Comparison of ENCODE assay signal across 9 mouse cellular contexts in the genomic region with DNA sequence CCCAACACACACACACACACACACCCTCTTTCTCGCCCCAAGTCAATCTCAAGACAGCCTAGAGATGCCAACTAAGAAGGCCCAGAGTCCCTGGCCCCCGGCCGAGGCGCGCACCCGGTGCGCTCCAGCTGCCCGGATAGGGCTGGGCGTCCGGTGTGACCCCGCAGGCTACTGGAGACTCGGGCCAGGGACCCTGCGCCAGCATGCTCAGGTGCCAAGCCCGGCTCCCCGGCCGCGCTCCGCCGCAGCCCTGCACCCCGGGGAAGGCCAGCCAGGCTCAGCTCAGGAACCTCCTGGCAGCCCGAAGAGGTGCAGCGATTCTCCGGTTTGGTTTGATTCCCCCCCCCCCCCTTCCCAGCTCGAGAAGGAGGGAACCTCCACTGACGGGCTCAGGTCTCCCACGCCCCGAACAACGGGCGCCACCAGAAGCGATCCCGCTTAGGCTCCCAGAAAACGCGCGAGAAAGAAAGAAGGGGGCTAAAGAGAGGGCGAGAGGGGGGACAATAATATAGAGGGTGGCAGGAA. TPM values are rescaled to one million over a fixed set of nuclear protein-coding genes. Genes with fewer than 3 reads are reported as not detected.
DNase-seq lines count a peak whose midpoint lies in the region; ATAC-seq and TF ChIP-seq lines count a peak whose summit lies in the region.
"Had no signal": no experiment of that assay in that cellular context is flagged by ENCODE, and none has a peak within 500 bp of the region (broad histone marks: within the 10 kb centered on the region; RNA-seq: fewer than 3 reads in every experiment).

No protein-coding gene starts in this region.

- intact Hi-C loops in left cerebral cortex, adult 2 months (cut with DNase I): no loop called here

- DNase-seq in left cerebral cortex, adult 2 months (ENCODE audit: extremely low spot score in 1 of 2, low spot score in 2 of 2): peak; percentile 23 to 47
- no peak for DNase-seq in left cerebral cortex, adult 11 months (ENCODE audit: low spot score)
- DNase-seq in embryonic facial prominence, embryonic 10.5 days (ENCODE audit: low spot score): peak; percentile 62
- peak; percentile 18 for DNase-seq in heart, postnatal 0 days (ENCODE audit: low spot score)
- DNase-seq in kidney, postnatal 14 days: peak; percentile 70
- DNase-seq in right cerebral cortex, postnatal 14 days: peak; percentile 8
- DNase-seq in MN1 (ENCODE audit: low spot score): no peak

- no peaks in the 10 kb centered on the region for H3K9me3 ChIP-seq in embryonic facial prominence, embryonic 10.5 days
- H3K9me3 ChIP-seq in heart, postnatal 0 days (replicated peaks; ENCODE audit: control insufficient read depth, low read length): no peaks in the 10 kb centered on the region
- H3K9me3 ChIP-seq in lung, embryonic 15.5 days: no peaks in the 10 kb centered on the region

- peak; percentile 54 for ATAC-seq in heart, postnatal 0 days (ENCODE audit: insufficient read depth, low read depth)
- peak; percentile 57; the same call in 1 of the 2 replicates for ATAC-seq in lung, embryonic 15.5 days (ENCODE audit: borderline replicate concordance, extremely low read depth, low FRiP score, low TSS enrichment)

- TF ChIP-seq EP300 in heart, postnatal 0 days (IDR thresholded peaks at IDR 0.05; ENCODE audit: low read depth): no peak

- peaks cover 36% of the 10 kb centered on the region for H3K4me1 ChIP-seq in embryonic facial prominence, embryonic 10.5 days
- 0 out of 2 replicates have a peak, but pooled peaks cover 5% of the 10 kb centered on the region for H3K4me1 ChIP-seq in heart, postnatal 0 days (ENCODE audit: control insufficient read depth, insufficient read depth)
- H3K4me1 ChIP-seq in lung, embryonic 15.5 days: peaks cover 26% of the 10 kb centered on the region

- no peaks in the 10 kb centered on the region for H3K36me3 ChIP-seq in embryonic facial prominence, embryonic 10.5 days (replicated peaks)
- no peaks in the 10 kb centered on the region for H3K36me3 ChIP-seq in heart, postnatal 0 days (replicated peaks; ENCODE audit: control insufficient read depth, insufficient read depth, low read length)
- H3K36me3 ChIP-seq in lung, embryonic 15.5 days: no peaks in the 10 kb centered on the region

- peak overlapping the region; percentile 66 for H3K27ac ChIP-seq in left cerebral cortex, adult 2 months
- peak overlapping the region; percentile 71 for H3K27ac ChIP-seq in embryonic facial prominence, embryonic 10.5 days (replicated peaks)
- peak overlapping the region; percentile 98 for H3K27ac ChIP-seq in heart, postnatal 0 days (ENCODE audit: low read depth)
- no peak overlapping the region for H3K27ac ChIP-seq in lung, embryonic 15.5 days

- no peak for TF ChIP-seq CTCF in left cerebral cortex, adult 2 months (IDR thresholded peaks at IDR 0.05)
- no peak for TF ChIP-seq CTCF in heart, postnatal 0 days (IDR thresholded peaks at IDR 0.05; ENCODE audit: low read depth)

- H3K27me3 ChIP-seq in embryonic facial prominence, embryonic 10.5 days (replicated peaks; ENCODE audit: low read depth, poor library complexity, severe bottlenecking): peaks cover 75% of the 10 kb centered on the region
- no peaks in the 10 kb centered on the region for H3K27me3 ChIP-seq in heart, postnatal 0 days (ENCODE audit: control insufficient read depth, insufficient read depth, low read length)
- H3K27me3 ChIP-seq in lung, embryonic 15.5 days: peaks cover 40% of the 10 kb centered on the region
- H3K27me3 ChIP-seq: CH12.LX had no signal

- H3K4me2 ChIP-seq in heart, postnatal 0 days (ENCODE audit: low read depth, low read length): peak overlapping the region; percentile 76
- peak overlapping the region; percentile 99 for H3K4me2 ChIP-seq in lung, embryonic 15.5 days

- H3K4me3 ChIP-seq in left cerebral cortex, adult 2 months: peak overlapping the region; percentile 62
- H3K4me3 ChIP-seq in embryonic facial prominence, embryonic 10.5 days: peak overlapping the region; percentile 69
- H3K4me3 ChIP-seq in heart, postnatal 0 days (ENCODE audit: low read depth, low read length): peak overlapping the region; percentile 65
- H3K4me3 ChIP-seq in lung, embryonic 15.5 days: peak overlapping the region; percentile 54

- under 1% methylated on average over 35 of the region's 35 CpGs for WGBS in embryonic facial prominence, embryonic 10.5 days
- WGBS in heart, postnatal 0 days: 1% methylated on average over 35 of the region's 35 CpGs
- WGBS in lung, embryonic 15.5 days: under 1% methylated on average over 35 of the region's 35 CpGs

- peak overlapping the region; percentile 80 for H3K9ac ChIP-seq in heart, postnatal 0 days (replicated peaks; ENCODE audit: low read depth, low read length)
- H3K9ac ChIP-seq in lung, embryonic 15.5 days: peak overlapping the region; percentile 37

RNA-seq across cellular contexts. Expression of a gene that starts 0.9 kb away (rescaled TPM):
- 10 to 100 TPM; 57.6 to 64.1 TPM for total RNA-seq in left cerebral cortex, adult 2 months (2021)
- polyA plus RNA-seq in embryonic facial prominence, embryonic 10.5 days (2016; fragmentation: Nextera tagmentation; extraction: Ambion mirVana): 0.62 and 0.85 TPM in 2 replicates
- 18.0 and 20.0 TPM in 2 replicates for total RNA-seq in heart, postnatal 0 days (2014; rRNA removed; ENCODE audit: low replicate concordance)
- polyA plus RNA-seq in heart, postnatal 0 days (2015; fragmentation: Nextera tagmentation; extraction: Ambion mirVana): 3.0 and 3.8 TPM in 2 replicates
- 0.91 and 1.0 TPM in 2 replicates for polyA plus RNA-seq in lung, embryonic 15.5 days (2015; fragmentation: Nextera tagmentation; extraction: Ambion mirVana)
- total RNA-seq: CH12.LX had no signal

Comparison
In these comparisons a context has a peak if more than half of its experiments do, and no peak if none do; other contexts are left out.
1. DNase-seq: peak in left cerebral cortex, adult 2 months (2 of 2), embryonic facial prominence, embryonic 10.5 days (single experiment), heart, postnatal 0 days (single experiment), kidney, postnatal 14 days (single experiment) and right cerebral cortex, postnatal 14 days (single experiment); none in left cerebral cortex, adult 11 months (single experiment) and MN1 (single experiment).
2. Peak in every context shown above with its lines, with median percentiles within 50 percentile points of each other: H3K4me3 ChIP-seq.